Mouse (Mus musculus): ENCODE data around the gene Ppwd1. TPM values are rescaled to one million over a fixed set of nuclear protein-coding genes. Genes with fewer than 3 reads are reported as not detected.
"Not testable (repeated sequence)": the region's sequence is repeated elsewhere in the genome, so short reads cannot be mapped to it uniquely, and the experiment has no call there.

Ppwd1 gene
- 10 to 100 TPM; 15.3 to 17.0 TPM for total RNA-seq (2021)

GRCm38 (mm10) chr13:104228384-104229066 lies at the start of gene Ppwd1, which contains the start of gene Cenpk:
Ppwd1 (minus strand) TSS chr13:104228843.
Cenpk (plus strand) TSS chr13:104228611.
- DNase-seq, result peak; percentile 95 to 97

GRCm38 (mm10) chr13:104258997-104259396 lies 30.4 kb upstream of the Ppwd1 start:
- no peak for DNase-seq

- DNase-seq, result no peak
These were observed 538 bp upstream of the Ppwd1 start for GRCm38 (mm10) chr13:104229181-104229580.

- no peak for DNase-seq
These were observed 1.2 kb downstream of the Ppwd1 start for GRCm38 (mm10) chr13:104227478-104227877.

- DNase-seq, result no peak
These were observed 24.3 kb downstream of the Ppwd1 start for GRCm38 (mm10) chr13:104204313-104204712.

- not testable (repeated sequence) for DNase-seq
These were observed 32.8 kb downstream of the Ppwd1 start for GRCm38 (mm10) chr13:104195891-104196290.

GRCm38 (mm10) chr13:104187357-104187756 lies 41.3 kb downstream of the Ppwd1 start:
- no peak for DNase-seq

GRCm38 (mm10) chr13:104179176-104179888 lies 49.3 kb downstream of the Ppwd1 start:
- no peak for DNase-seq

- DNase-seq, result peak; percentile 96
These were observed 50.0 kb downstream of the Ppwd1 start, which contains the start of gene Trim23 for GRCm38 (mm10) chr13:104178650-104179121. Trim23 (plus strand) TSS chr13:104178797.

GRCm38 (mm10) chr13:104177796-104178649 lies 50.6 kb downstream of the Ppwd1 start, which contains the start of gene Trappc13:
Trappc13 (minus strand) TSS chr13:104178469.
- DNase-seq, result no peak

- DNase-seq, result no peak
These were observed 51.8 kb downstream of the Ppwd1 start for GRCm38 (mm10) chr13:104176874-104177273.

- DNase-seq, result no peak
These were observed 56.1 kb downstream of the Ppwd1 start for GRCm38 (mm10) chr13:104172498-104172897.

- DNase-seq, result no peak
These were observed 56.9 kb downstream of the Ppwd1 start for GRCm38 (mm10) chr13:104171711-104172110.

- no peak for DNase-seq
These were observed 73.0 kb downstream of the Ppwd1 start for GRCm38 (mm10) chr13:104155686-104156085.

Other genes with a start within 250 kb of the Ppwd1 start
- gene Nln, start 119.2 kb downstream of the Ppwd1 start, total RNA-seq (2021), result 10 to 100 TPM; 19.9 to 25.7 TPM
- 10 to 100 TPM; 69.0 to 76.2 TPM for gene Sgtb, start 119.1 kb downstream of the Ppwd1 start, total RNA-seq (2021)
- 10 to 100 TPM; 56.7 to 58.5 TPM for gene Trappc13, start 50.4 kb downstream of the Ppwd1 start, total RNA-seq (2021)
- 10 to 100 TPM; 55.7 to 60.7 TPM for gene Trim23, start 50.0 kb downstream of the Ppwd1 start, total RNA-seq (2021)
- gene Cenpk, start 232 bp downstream of the Ppwd1 start, total RNA-seq (2021), result 1 to 10 TPM in 1 of 2 experiments, under 1 TPM in 1; 0.86 to 1.5 TPM
- 1 to 10 TPM; 4.8 to 5.8 TPM for gene Adamts6, start 59.0 kb upstream of the Ppwd1 start, total RNA-seq (2021)